Mouse (Mus musculus): ENCODE measurements around the gene Wnt4. TPM values are rescaled to one million over a fixed set of nuclear protein-coding genes. Genes with fewer than 3 reads are reported as not detected.

Wnt4 gene
- polyA plus RNA-seq, 1 experiment from 2014 or later, result 2.2 TPM

- H3K9ac ChIP-seq, result no peak overlapping the region
- ATAC-seq (ENCODE audit: low FRiP score) (no peak), DNase-seq (ENCODE audit: low spot score) (no peak)
- H3K36me3 ChIP-seq (replicated peaks; ENCODE audit: control insufficient read depth, insufficient read depth), result peaks cover 3% of the 10 kb centered on the region; the same call in 1 of the 2 replicates
- no peaks in the 10 kb centered on the region for H3K9me3 ChIP-seq (ENCODE audit: control insufficient read depth, low read length)
- H3K27ac ChIP-seq, result no peak overlapping the region
- no peak overlapping the region for H3K4me2 ChIP-seq (replicated peaks)
- WGBS, result 96% methylated on average over 1 of the region's 1 CpGs
- H3K4me1 ChIP-seq (replicated peaks; ENCODE audit: control insufficient read depth, insufficient read depth, low read length), result no peaks in the 10 kb centered on the region; the same call in 1 of the 2 replicates
- H3K27me3 ChIP-seq (ENCODE audit: control insufficient read depth, insufficient read depth, low read length), result no peaks in the 10 kb centered on the region
- H3K4me3 ChIP-seq (replicated peaks; ENCODE audit: low read length), result no peak overlapping the region
These were observed 65.5 kb downstream of the Wnt4 start for GRCm38 (mm10) chr4:137342816-137343215.

GRCm38 (mm10) chr4:137345112-137345511 lies 67.8 kb downstream of the Wnt4 start:
- Histone ChIP-seq H3K4me1 (replicated peaks; ENCODE audit: control insufficient read depth, insufficient read depth, low read length) (no peaks in the 10 kb centered on the region), H3K27me3 (ENCODE audit: control insufficient read depth, insufficient read depth, low read length) (no peaks in the 10 kb centered on the region), H3K9me3 (ENCODE audit: control insufficient read depth, low read length) (no peaks in the 10 kb centered on the region), H3K27ac (no peak overlapping the region), H3K9ac (no peak overlapping the region), H3K36me3 (replicated peaks; ENCODE audit: control insufficient read depth, insufficient read depth) (peaks cover 3% of the 10 kb centered on the region; the same call in 1 of the 2 replicates), H3K4me2 (replicated peaks) (no peak overlapping the region), H3K4me3 (replicated peaks; ENCODE audit: low read length) (no peak overlapping the region)
- no peak for ATAC-seq (ENCODE audit: low FRiP score)
- no peak for DNase-seq (ENCODE audit: low spot score)
- WGBS, result 92% methylated on average over 2 of the region's 2 CpGs

- Histone ChIP-seq H3K36me3 (replicated peaks; ENCODE audit: control insufficient read depth, insufficient read depth) (peaks cover 3% of the 10 kb centered on the region; the same call in 1 of the 2 replicates), H3K4me2 (replicated peaks) (no peak overlapping the region), H3K27me3 (ENCODE audit: control insufficient read depth, insufficient read depth, low read length) (no peaks in the 10 kb centered on the region), H3K4me3 (replicated peaks; ENCODE audit: low read length) (no peak overlapping the region), H3K4me1 (replicated peaks; ENCODE audit: control insufficient read depth, insufficient read depth, low read length) (no peaks in the 10 kb centered on the region), H3K27ac (no peak overlapping the region), H3K9me3 (ENCODE audit: control insufficient read depth, low read length) (no peaks in the 10 kb centered on the region), H3K9ac (no peak overlapping the region)
- WGBS, result 93% methylated on average over 1 of the region's 1 CpGs
- ATAC-seq (ENCODE audit: low FRiP score) (no peak), DNase-seq (ENCODE audit: low spot score) (no peak)
These were observed 68.5 kb downstream of the Wnt4 start for GRCm38 (mm10) chr4:137345790-137346189.

Other genes starting within 250 kb of the Wnt4 start
- gene Zbtb40, start 228.7 kb upstream of the Wnt4 start, polyA plus RNA-seq (2014; fragmentation: Nextera tagmentation; extraction: Ambion mirVana), result 4.5 and 5.0 TPM in 2 replicates
- 1,007 and 1,073 TPM in 2 replicates for gene Cdc42, start 80.2 kb downstream of the Wnt4 start, polyA plus RNA-seq (2014; fragmentation: Nextera tagmentation; extraction: Ambion mirVana)
- not detected in 2 replicates for gene Cela3a, start 132.3 kb downstream of the Wnt4 start, polyA plus RNA-seq (2014; fragmentation: Nextera tagmentation; extraction: Ambion mirVana)
- gene Cela3b, start 153.1 kb downstream of the Wnt4 start, polyA plus RNA-seq (2014; fragmentation: Nextera tagmentation; extraction: Ambion mirVana), result not detected in 2 replicates
- gene 1700013G24Rik, start 175.8 kb downstream of the Wnt4 start, polyA plus RNA-seq (2014; fragmentation: Nextera tagmentation; extraction: Ambion mirVana), result not detected in 2 replicates
- 8.7 and 10.7 TPM in 2 replicates for gene Hspg2, start 191.3 kb downstream of the Wnt4 start, polyA plus RNA-seq (2014; fragmentation: Nextera tagmentation; extraction: Ambion mirVana)

Measured in hindbrain, embryonic 14.5 days (tissue).